Mouse (Mus musculus): ENCODE data around the gene Rbm12.
A peak's percentile ranks its signal among the peaks of the same experiment; 100 is the strongest.

GRCm38 (mm10) chr2:156135695-156136094 is 23.9 kb upstream of the Rbm12 start:
- TF ChIP-seq CHD1 (IDR thresholded peaks at IDR 0.05; ENCODE audit: low read depth, low read length) (no peak), RCOR1 (conservative IDR thresholded peaks at IDR 0.05; ENCODE audit: low read depth, low read length) (no peak), MEF2A (IDR thresholded peaks at IDR 0.05; ENCODE audit: borderline replicate concordance, low read depth, low read length) (no peak), SMC3 (IDR thresholded peaks at IDR 0.05; ENCODE audit: low read depth, low read length) (no peak; the same call in 1 of the 2 replicates), CTCF (conservative IDR thresholded peaks at IDR 0.05 in 1 of 2, IDR thresholded peaks at IDR 0.05 in 1 of 2; ENCODE audit: low read depth in 2 of 2, low read length in 2 of 2) (peak in 1 of 2 experiments; percentile 58; a peak in 2 of 4 replicates), ELF1 (IDR thresholded peaks at IDR 0.05; ENCODE audit: low read depth, low read length) (no peak), POLR2A (IDR thresholded peaks at IDR 0.05; ENCODE audit: low read depth, low read length) (no peak), EP300 (IDR thresholded peaks at IDR 0.05; ENCODE audit: low read length) (no peak), MAFK (IDR thresholded peaks at IDR 0.05; ENCODE audit: insufficient replicate concordance, low read length) (no peak), MXI1 (IDR thresholded peaks at IDR 0.05; ENCODE audit: low read depth, low read length) (no peak), ETS1 (conservative IDR thresholded peaks at IDR 0.05; ENCODE audit: low read depth, low read length) (no peak), MYC (IDR thresholded peaks at IDR 0.05; ENCODE audit: low read depth, low read length) (no peak), UBTF (IDR thresholded peaks at IDR 0.05; ENCODE audit: low read depth, low read length) (no peak)

Measured in CH12.LX (cell line).